Mouse (Mus musculus) erythroid progenitor cell, adult 5-6 weeks (primary cell): ENCODE data around the gene Zbtb20. TPM values are rescaled to one million over a fixed set of nuclear protein-coding genes. Genes with fewer than 3 reads are reported as not detected.

Experiments used
- ATAC-seq: replicated peaks from 2 replicates; pipeline ENCODE4 v1.8.0; 2016; ENCODE audit warnings: moderate number of reproducible peaks, mild to moderate bottlenecking, moderate TSS enrichment, inconsistent platforms; ENCODE audit not compliant: poor library complexity, low FRiP score, severe bottlenecking
- total RNA-seq, 2 experiments: library from RNA; stranded (forward) in 1 of 2; stranded (reverse) in 1 of 2; fragments of 150-400 nt in 1 of 2; fragments of 186-747, 209-891 nt in 1 of 2; gene quantifications; 2 replicates each; pipeline versions ENCODE4 v1.2.3 to v1.2.4; 2015 to 2017; ENCODE audit warnings: low replicate concordance in 2 of 2

Zbtb20 gene
- total RNA-seq, 2 experiments from 2014 or later = 10.5 to 25.9 TPM

- ATAC-seq = no peak
Measured at GRCm38 (mm10) chr16:43495175-43495818, 619.6 kb downstream of the Zbtb20 start.

GRCm38 (mm10) chr16:43497093-43497492, 621.4 kb downstream of the Zbtb20 start:
- ATAC-seq = no peak

GRCm38 (mm10) chr16:43500132-43500853, 624.6 kb downstream of the Zbtb20 start:
- no peak for ATAC-seq

GRCm38 (mm10) chr16:43501284-43501683, 625.6 kb downstream of the Zbtb20 start:
- ATAC-seq = no peak

- no peak for ATAC-seq
Measured at GRCm38 (mm10) chr16:43502339-43503009, 626.8 kb downstream of the Zbtb20 start.

- no peak for ATAC-seq
Measured at GRCm38 (mm10) chr16:43503010-43503635, 627.4 kb downstream of the Zbtb20 start.

- no peak for ATAC-seq
Measured at GRCm38 (mm10) chr16:43503636-43504010, 627.9 kb downstream of the Zbtb20 start.

GRCm38 (mm10) chr16:43504151-43504550, 628.5 kb downstream of the Zbtb20 start:
- ATAC-seq = no peak

GRCm38 (mm10) chr16:43504556-43504955, 628.9 kb downstream of the Zbtb20 start:
- no peak for ATAC-seq

GRCm38 (mm10) chr16:43505314-43505950, 629.8 kb downstream of the Zbtb20 start:
- no peak for ATAC-seq

- ATAC-seq = no peak
Measured at GRCm38 (mm10) chr16:43506189-43506751, 630.6 kb downstream of the Zbtb20 start.

- ATAC-seq = no peak
Measured at GRCm38 (mm10) chr16:43506771-43507405, 631.2 kb downstream of the Zbtb20 start.

- no peak for ATAC-seq
Measured at GRCm38 (mm10) chr16:43508166-43508998, 632.7 kb downstream of the Zbtb20 start.

GRCm38 (mm10) chr16:43510516-43510915, 634.8 kb downstream of the Zbtb20 start:
- no peak for ATAC-seq

GRCm38 (mm10) chr16:43511531-43511930, 635.9 kb downstream of the Zbtb20 start:
- ATAC-seq = no peak

- ATAC-seq = no peak
Measured at GRCm38 (mm10) chr16:43513933-43514332, 638.3 kb downstream of the Zbtb20 start.

GRCm38 (mm10) chr16:43515538-43515937, 639.9 kb downstream of the Zbtb20 start:
- ATAC-seq = no peak

GRCm38 (mm10) chr16:43520274-43520673, 644.6 kb downstream of the Zbtb20 start:
- ATAC-seq = no peak
